In genomic region chr6:126371971-126372370, GRCm38 (mm10) we compare ENCODE assay signal across 8 mouse cellular contexts.
DNase-seq lines count a peak whose midpoint lies in the region; ATAC-seq and TF ChIP-seq lines count a peak whose summit lies in the region.

No protein-coding gene starts in this region.

- no peak overlapping the region for H3K27ac ChIP-seq in forebrain, postnatal 0 days (ENCODE audit: low read depth, low read length)
- no peak overlapping the region for H3K27ac ChIP-seq in neural tube, embryonic 14.5 days (ENCODE audit: low read depth, low read length)

- WGBS in forebrain, postnatal 0 days = 57% methylated on average over 5 of the region's 5 CpGs
- 68% methylated on average over 5 of the region's 5 CpGs for WGBS in neural tube, embryonic 14.5 days

- peak; percentile 14 for DNase-seq in heart, adult 8-10 months (ENCODE audit: low spot score)
- DNase-seq in heart, postnatal 25 days (ENCODE audit: low spot score) = no peak
- peak; percentile 12 to 13 for DNase-seq in B cell, adult 2 months
- DNase-seq in cerebellum, adult 8-10 months = peak; percentile 43
- DNase-seq in forebrain, postnatal 0 days = peak; percentile 63
- DNase-seq in left cerebral cortex, adult 18-20 months (ENCODE audit: low spot score in 2 of 2) = peak; percentile 18 to 24

- H3K9ac ChIP-seq in forebrain, postnatal 0 days = no peak overlapping the region
- no peak overlapping the region for H3K9ac ChIP-seq in neural tube, embryonic 14.5 days (replicated peaks; ENCODE audit: low read depth, low read length)

- H3K4me3 ChIP-seq in forebrain, postnatal 0 days (ENCODE audit: low read depth, low read length) = no peak overlapping the region
- no peak overlapping the region for H3K4me3 ChIP-seq in neural tube, embryonic 14.5 days (ENCODE audit: low read depth, low read length)

- ATAC-seq in forebrain, postnatal 0 days = peak; percentile 58; the same call in 1 of the 2 replicates
- peak; percentile 49; the same call in 1 of the 2 replicates for ATAC-seq in neural tube, embryonic 14.5 days (ENCODE audit: low read depth)
- no peak for ATAC-seq in CD4-positive, CD25-positive, alpha-beta regulatory T cell, adult 4 months

- H3K36me3 ChIP-seq in forebrain, postnatal 0 days (ENCODE audit: insufficient read depth) = no peaks in the 10 kb centered on the region
- no peaks in the 10 kb centered on the region for H3K36me3 ChIP-seq in neural tube, embryonic 14.5 days (ENCODE audit: control insufficient read depth, insufficient read depth, low read length)

- no peak overlapping the region for H3K4me2 ChIP-seq in forebrain, postnatal 0 days (ENCODE audit: low read depth)
- no peak overlapping the region for H3K4me2 ChIP-seq in neural tube, embryonic 14.5 days (ENCODE audit: low read depth, low read length)

- intact Hi-C loops in heart, postnatal 25 days (cut with DNase I) = no loop called here

- TF ChIP-seq CTCF in forebrain, postnatal 0 days (IDR thresholded peaks at IDR 0.05; ENCODE audit: low read depth) = peak; percentile 87

- no peaks in the 10 kb centered on the region for H3K9me3 ChIP-seq in forebrain, postnatal 0 days (ENCODE audit: low read length)
- no peaks in the 10 kb centered on the region for H3K9me3 ChIP-seq in neural tube, embryonic 14.5 days (ENCODE audit: control insufficient read depth, low read length)

- H3K4me1 ChIP-seq in forebrain, postnatal 0 days (ENCODE audit: insufficient read depth) = no peaks in the 10 kb centered on the region
- H3K4me1 ChIP-seq in neural tube, embryonic 14.5 days (ENCODE audit: control insufficient read depth, insufficient read depth, low read length) = no peaks in the 10 kb centered on the region

- H3K27me3 ChIP-seq in forebrain, postnatal 0 days (ENCODE audit: insufficient read depth, low read length) = no peaks in the 10 kb centered on the region
- no peaks in the 10 kb centered on the region for H3K27me3 ChIP-seq in neural tube, embryonic 14.5 days (ENCODE audit: control insufficient read depth, insufficient read depth, low read length)
